Mouse (Mus musculus) lung, postnatal 0 days (tissue): ENCODE measurements around the gene Fndc9. TPM values are rescaled to one million over a fixed set of nuclear protein-coding genes. Genes with fewer than 3 reads are reported as not detected.

Experiments used
- ATAC-seq: fragments of 200-750 bp; cut with Nextera tagmentation; 2 replicates; pipeline ENCODE4 v1.8.0; 2017; ENCODE audit warnings: moderate library complexity
- DNase-seq: peaks from one replicate; pipeline ENCODE4 v3.0.0-alpha.2; 2016; ENCODE audit warnings: low spot score
- H3K27ac ChIP-seq: fragments of 300-500 bp; sonication (generic); 2 replicates; pipeline ENCODE4 v1.5.1; 2014; ENCODE audit warnings: antibody characterized with exemption, mild to moderate bottlenecking, low read length, mixed read lengths
- H3K27me3 ChIP-seq: fragments of 300-500 bp; sonication (generic); replicated peaks from 2 replicates; pipeline ENCODE4 v1.6.1; 2014; ENCODE audit warnings: low read length, mixed read lengths; ENCODE audit not compliant: insufficient read depth
- H3K36me3 ChIP-seq: fragments of 300-500 bp; sonication (generic); 2 replicates; pipeline ENCODE4 v1.6.1; 2014; ENCODE audit warnings: low read length, mixed read lengths; ENCODE audit not compliant: insufficient read depth
- H3K4me1 ChIP-seq: fragments of 300-500 bp; sonication (generic); 2 replicates; pipeline ENCODE4 v1.6.1; 2014; ENCODE audit warnings: antibody characterized with exemption, low read depth, low read length, mixed read lengths; ENCODE audit not compliant: insufficient read depth
- H3K4me2 ChIP-seq: fragments of 300-500 bp; sonication (generic); replicated peaks from 2 replicates; pipeline ENCODE4 v1.6.1; 2014; ENCODE audit warnings: low read depth, mild to moderate bottlenecking, low read length, moderate library complexity, mixed read lengths
- H3K4me3 ChIP-seq: fragments of 300-500 bp; sonication (generic); 2 replicates; pipeline ENCODE4 v1.5.1; 2014; ENCODE audit warnings: low read depth, low read length
- H3K9ac ChIP-seq: fragments of 300-500 bp; sonication (generic); replicated peaks from 2 replicates; pipeline ENCODE4 v1.6.1; 2014; ENCODE audit warnings: low read depth, mild to moderate bottlenecking
- H3K9me3 ChIP-seq: fragments of 300-500 bp; sonication (generic); 2 replicates; pipeline ENCODE4 v1.6.1; 2016; ENCODE audit warnings: low read length, mixed read lengths
- CTCF ChIP-seq: IDR thresholded peaks from 2 replicates; pipeline ENCODE4 v1.5.1; 2016; ENCODE audit warnings: antibody characterized with exemption, mild to moderate bottlenecking
- EP300 ChIP-seq: IDR thresholded peaks from 2 replicates; pipeline ENCODE4 v1.6.1; 2016; ENCODE audit warnings: antibody characterized with exemption, mild to moderate bottlenecking, control low read depth
- WGBS: fragments of 180-500 bp; shearing (Covaris S2); extraction: QIAGEN DNeasy Blood & Tissue Kit; methylation state at CpG from one replicate; pipeline ENCODE4 v1.1.7; 2014; 5-methylcytosine and 5-hydroxymethylcytosine counted together
- polyA plus RNA-seq: library from polyadenylated mRNA; unstranded; fragments of >200 nt; fragmentation: Nextera tagmentation; extraction: Ambion mirVana; gene quantifications from 2 replicates; pipeline ENCODE4 v1.2.1, GENCODE M21; 2015

Fndc9 gene
- polyA plus RNA-seq, 1 experiment from 2014 or later = not detected

DNA sequence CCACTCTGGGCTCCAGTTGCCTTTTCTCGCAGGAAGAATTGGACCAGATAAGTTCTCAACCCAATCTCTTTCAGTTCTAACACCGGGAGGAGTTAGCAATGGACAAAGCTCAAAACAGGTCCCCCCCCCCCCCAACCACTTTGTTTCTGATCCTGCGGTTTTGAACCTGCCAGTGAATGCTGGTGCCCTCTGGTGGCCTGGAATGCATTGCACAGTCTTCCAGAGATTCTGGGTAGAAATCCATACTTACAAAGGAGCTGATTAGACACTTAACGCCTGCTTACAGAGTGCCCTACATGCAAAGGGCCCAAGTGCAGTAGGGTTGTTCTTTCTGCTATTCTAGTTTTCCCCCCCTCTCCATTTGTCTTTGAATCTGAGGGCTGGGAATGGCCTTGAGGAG, 22.9 kb downstream of the Fndc9 start:
- H3K9me3 ChIP-seq = no peaks in the 10 kb centered on the region
- WGBS = 64% methylated on average over 4 of the region's 4 CpGs
- no peak overlapping the region for H3K4me2 ChIP-seq
- no peak overlapping the region for H3K9ac ChIP-seq
- H3K27ac ChIP-seq = no peak overlapping the region
- TF ChIP-seq CTCF (peak; percentile 61), EP300 (no peak)
- ATAC-seq = no peak
- H3K4me3 ChIP-seq = no peak overlapping the region
- DNase-seq = peak; percentile 9
- no peaks in the 10 kb centered on the region for H3K4me1 ChIP-seq
- no peaks in the 10 kb centered on the region for H3K27me3 ChIP-seq
- H3K36me3 ChIP-seq = no peaks in the 10 kb centered on the region

DNA sequence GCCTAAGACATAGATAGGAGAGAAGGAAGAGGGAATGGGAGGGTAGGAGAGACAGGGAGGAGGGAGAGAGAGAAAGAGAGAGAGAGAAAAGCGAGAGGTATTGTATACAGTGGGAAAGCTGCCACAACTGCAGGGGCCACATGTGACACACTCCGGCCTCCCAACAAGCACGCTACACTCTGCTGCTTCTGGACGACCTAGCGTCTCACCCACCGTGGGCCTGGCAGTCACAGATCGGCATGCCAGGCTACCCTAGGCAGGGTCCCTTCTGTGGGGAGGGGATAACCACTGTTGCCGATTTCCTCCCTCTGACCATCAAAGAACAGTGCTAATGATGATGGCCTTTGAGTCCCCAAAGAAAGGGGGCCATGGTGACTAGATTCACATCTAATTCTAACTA, 23.4 kb downstream of the Fndc9 start:
- H3K36me3 ChIP-seq = no peaks in the 10 kb centered on the region
- H3K9me3 ChIP-seq = no peaks in the 10 kb centered on the region
- no peaks in the 10 kb centered on the region for H3K27me3 ChIP-seq
- no peaks in the 10 kb centered on the region for H3K4me1 ChIP-seq
- ATAC-seq = no peak
- H3K4me3 ChIP-seq = no peak overlapping the region
- no peak overlapping the region for H3K27ac ChIP-seq
- H3K9ac ChIP-seq = no peak overlapping the region
- DNase-seq = no peak
- no peak overlapping the region for H3K4me2 ChIP-seq
- TF ChIP-seq CTCF (no peak), EP300 (no peak)
- WGBS = 89% methylated on average over 8 of the region's 8 CpGs

DNA sequence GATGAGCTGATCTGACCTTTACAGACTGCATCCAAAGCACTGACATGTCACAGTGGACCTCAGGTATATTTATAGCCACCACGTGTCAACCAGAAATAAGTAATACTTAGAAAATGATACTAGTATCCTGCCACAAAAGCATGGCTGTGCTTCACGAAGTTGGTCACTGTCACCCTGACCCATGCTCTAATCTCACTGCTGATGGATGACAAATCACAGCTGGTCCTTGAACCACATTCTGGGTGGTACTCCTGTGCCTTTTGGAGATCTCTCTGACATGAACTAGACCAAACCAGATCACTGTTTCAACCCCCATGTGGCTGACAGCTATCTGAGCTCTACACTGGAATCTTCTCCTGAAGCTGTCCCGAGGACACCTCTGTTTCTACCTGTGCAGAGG, 27.5 kb downstream of the Fndc9 start:
- Histone ChIP-seq H3K4me1 (no peaks in the 10 kb centered on the region; the same call in 1 of the 2 replicates), H3K4me2 (no peak overlapping the region), H3K36me3 (no peaks in the 10 kb centered on the region), H3K9ac (no peak overlapping the region), H3K4me3 (no peak overlapping the region), H3K27me3 (no peaks in the 10 kb centered on the region), H3K9me3 (no peaks in the 10 kb centered on the region), H3K27ac (no peak overlapping the region)
- TF ChIP-seq EP300 (no peak), CTCF (no peak)
- ATAC-seq = no peak
- WGBS = 55% methylated on average over 3 of the region's 3 CpGs
- DNase-seq = no peak

DNA sequence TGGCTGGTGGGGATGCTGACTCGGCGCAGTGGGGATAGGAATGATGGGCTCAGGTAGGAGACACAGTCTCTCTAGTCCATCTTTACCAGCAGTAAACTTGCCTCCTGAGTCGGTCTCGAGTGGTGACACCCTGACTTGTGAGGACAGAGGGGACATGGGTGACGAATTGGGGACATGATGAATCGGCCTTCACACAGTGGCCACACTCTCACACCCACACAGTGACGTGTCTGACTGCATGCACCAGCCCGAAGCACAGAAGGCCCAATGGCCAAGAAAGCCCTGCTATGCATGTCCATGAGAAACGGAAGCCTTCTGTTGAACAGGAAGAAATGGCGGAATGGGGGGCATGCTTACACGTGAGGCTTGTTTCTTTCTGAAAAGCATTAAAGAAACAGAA, 28.0 kb downstream of the Fndc9 start:
- Histone ChIP-seq H3K27ac (no peak overlapping the region), H3K4me2 (no peak overlapping the region), H3K4me3 (no peak overlapping the region), H3K9ac (no peak overlapping the region), H3K36me3 (no peaks in the 10 kb centered on the region), H3K9me3 (no peaks in the 10 kb centered on the region), H3K27me3 (no peaks in the 10 kb centered on the region), H3K4me1 (no peaks in the 10 kb centered on the region; the same call in 1 of the 2 replicates)
- TF ChIP-seq EP300 (no peak), CTCF (no peak)
- whole genome bisulfite sequencing = 88% methylated on average over 11 of the region's 11 CpGs
- no peak for DNase-seq
- no peak for ATAC-seq

DNA sequence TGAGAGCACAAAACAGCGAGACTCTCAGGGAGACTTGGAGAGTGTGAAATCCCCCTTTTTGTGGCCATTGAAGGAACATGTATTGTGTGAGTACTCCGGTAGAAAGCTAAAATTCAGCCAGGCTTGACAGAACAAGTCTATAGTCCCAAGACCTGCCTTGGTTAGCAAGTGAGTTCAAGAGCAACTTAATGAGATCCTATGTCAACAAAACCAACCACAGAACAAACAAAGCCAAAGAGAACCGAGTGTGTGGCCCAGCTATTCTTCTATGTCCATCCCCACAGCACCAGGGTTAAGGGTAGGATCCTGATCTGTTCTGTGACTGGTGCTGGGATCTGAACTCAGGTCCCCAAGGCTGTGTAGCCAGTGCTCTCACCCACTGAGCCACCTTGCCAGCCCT, 29.3 kb downstream of the Fndc9 start:
- H3K9me3 ChIP-seq = no peaks in the 10 kb centered on the region
- no peaks in the 10 kb centered on the region; the same call in 1 of the 2 replicates for H3K4me1 ChIP-seq
- H3K4me2 ChIP-seq = no peak overlapping the region
- TF ChIP-seq EP300 = no peak
- no peak for TF ChIP-seq CTCF
- ATAC-seq (peak; percentile 73), DNase-seq (peak; percentile 79)
- H3K9ac ChIP-seq = no peak overlapping the region
- no peaks in the 10 kb centered on the region for H3K27me3 ChIP-seq
- H3K4me3 ChIP-seq = no peak overlapping the region
- H3K36me3 ChIP-seq = no peaks in the 10 kb centered on the region
- no peak overlapping the region for H3K27ac ChIP-seq
- 63% methylated on average over 3 of the region's 3 CpGs for WGBS

DNA sequence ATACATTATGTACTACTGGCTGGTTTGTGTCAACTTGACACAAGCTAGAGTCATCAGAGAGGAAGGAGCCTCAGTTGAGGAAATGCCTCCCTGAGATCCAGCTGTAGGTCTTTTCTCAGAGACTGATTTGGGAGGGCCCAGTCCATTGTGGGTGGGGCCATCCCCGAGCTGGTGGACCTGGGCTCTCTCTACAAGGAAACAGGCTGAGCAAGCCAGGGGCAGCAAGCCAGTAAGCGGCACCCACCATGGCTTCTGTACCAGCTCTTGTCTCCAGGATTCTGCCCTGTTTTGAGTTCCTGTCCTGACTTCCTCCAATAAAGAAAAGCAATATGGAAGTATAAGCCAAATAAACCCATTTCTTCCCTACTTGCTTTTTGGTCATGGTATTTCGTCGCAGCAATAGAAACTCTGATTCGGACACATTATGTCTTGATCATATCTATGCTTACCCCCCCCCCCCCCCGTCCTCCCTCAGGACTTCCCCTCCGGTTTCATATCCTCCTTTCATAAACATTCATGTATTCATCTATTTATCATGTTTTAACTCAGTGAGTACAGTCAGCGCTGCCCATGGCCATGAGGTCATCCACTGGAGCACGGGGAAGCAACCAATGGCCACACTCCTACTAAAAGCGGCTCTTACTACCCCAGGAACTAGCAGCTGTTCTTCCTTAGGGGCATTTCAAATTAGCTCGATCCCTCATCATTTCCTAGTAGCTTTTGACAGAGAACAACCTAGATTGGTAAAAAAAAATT, 29.9 kb downstream of the Fndc9 start:
- no peak for DNase-seq
- no peak overlapping the region for H3K9ac ChIP-seq
- H3K4me1 ChIP-seq = no peaks in the 10 kb centered on the region; the same call in 1 of the 2 replicates
- 60% methylated on average over 11 of the region's 11 CpGs for WGBS
- no peak overlapping the region for H3K4me3 ChIP-seq
- no peaks in the 10 kb centered on the region for H3K9me3 ChIP-seq
- no peaks in the 10 kb centered on the region for H3K36me3 ChIP-seq
- no peak for TF ChIP-seq EP300
- no peak for TF ChIP-seq CTCF
- no peak overlapping the region for H3K27ac ChIP-seq
- H3K27me3 ChIP-seq = no peaks in the 10 kb centered on the region
- no peak overlapping the region for H3K4me2 ChIP-seq
- ATAC-seq = 0 out of 2 replicates have a peak, but pooled peaks have one; percentile 14
